Mouse (Mus musculus) G1E (cell line): ENCODE data around the gene Ttbk2.

Experiments
- CTCF ChIP-seq: IDR thresholded peaks from 2 replicates; pipeline ENCODE4 v1.5.1; 2012; ENCODE audit warnings: low read depth, low read length, inconsistent platforms, mixed read lengths
- GATA2 ChIP-seq: IDR thresholded peaks from 2 replicates; pipeline ENCODE4 v1.6.1; 2012; ENCODE audit warnings: low read depth, low read length, inconsistent platforms, borderline replicate concordance

DNA sequence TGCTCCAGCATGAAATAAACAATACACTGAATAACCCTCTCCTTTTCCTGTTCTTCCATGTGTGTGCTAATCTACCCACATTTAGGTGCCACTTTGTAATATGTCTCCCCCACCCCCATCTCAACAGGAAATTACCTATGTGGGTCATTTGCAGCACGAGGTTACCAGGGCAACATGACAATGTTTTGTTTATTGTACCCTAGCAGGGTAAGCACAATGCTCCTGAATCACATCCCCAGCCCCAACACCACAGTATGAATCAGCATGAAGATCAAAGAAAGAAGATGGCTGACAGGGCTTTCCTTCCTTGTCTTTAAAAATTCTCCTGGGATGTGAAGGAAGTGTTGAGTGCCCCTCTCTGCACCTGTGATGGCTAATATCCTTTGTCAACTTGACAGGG, 2.2 kb upstream of the Ttbk2 start:
- TF ChIP-seq CTCF (no peak), GATA2 (no peak)
